Mouse (Mus musculus) liver, postnatal 0 days (tissue): ENCODE data around the gene Cspg4.

Source experiments
- CTCF ChIP-seq: sonication (generic); IDR thresholded peaks from 2 replicates; pipeline ENCODE4 v1.5.1; 2016; ENCODE audit warnings: antibody characterized with exemption, low read depth
- EP300 ChIP-seq: IDR thresholded peaks from 2 replicates; pipeline ENCODE4 v1.6.1; 2016; ENCODE audit warnings: antibody characterized with exemption, low read depth, mild to moderate bottlenecking

DNA sequence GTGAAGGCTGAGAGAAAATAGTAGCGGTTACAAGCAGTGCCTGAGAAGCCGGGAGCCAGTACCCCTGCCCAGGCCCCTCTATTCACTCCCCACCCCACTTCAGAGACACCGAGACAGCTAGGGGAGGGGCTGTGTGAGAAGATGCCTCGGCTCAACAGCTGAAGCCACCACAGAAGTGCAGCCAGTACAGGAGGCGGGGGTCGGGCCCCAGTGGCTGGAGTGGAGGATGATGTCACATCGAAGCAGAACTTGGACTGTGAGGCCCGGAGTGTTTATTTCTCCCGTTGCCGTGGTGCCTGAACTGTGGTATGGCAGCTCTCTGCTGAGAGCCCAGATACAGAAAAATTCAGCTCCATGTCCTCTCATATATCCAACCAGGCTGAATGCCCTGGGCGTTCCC is 13.1 kb upstream of the Cspg4 start:
- TF ChIP-seq CTCF, result no peak
- no peak for TF ChIP-seq EP300
